Mouse (Mus musculus): ENCODE data around the gene Cast. TPM values are rescaled to one million over a fixed set of nuclear protein-coding genes. Genes with fewer than 3 reads are reported as not detected.

Gene Cast
- polyA plus RNA-seq, 1 experiment from 2014 or later: 6.4 TPM

- Histone ChIP-seq H3K4me1 (replicated peaks; ENCODE audit: control insufficient read depth, insufficient read depth, low read length) (no peaks in the 10 kb centered on the region), H3K36me3 (ENCODE audit: control insufficient read depth, insufficient read depth) (no peaks in the 10 kb centered on the region), H3K9me3 (ENCODE audit: control insufficient read depth, low read length) (no peaks in the 10 kb centered on the region), H3K27me3 (replicated peaks; ENCODE audit: control insufficient read depth, insufficient read depth, low read length) (no peaks in the 10 kb centered on the region), H3K27ac (ENCODE audit: low read length) (no peak overlapping the region), H3K4me3 (replicated peaks; ENCODE audit: low read length) (no peak overlapping the region), H3K9ac (replicated peaks; ENCODE audit: low read depth, low read length) (no peak overlapping the region), H3K4me2 (ENCODE audit: low read length) (no peak overlapping the region)
- WGBS: 90% methylated on average over 5 of the region's 5 CpGs
- no peak for ATAC-seq
These were observed 72.8 kb downstream of the Cast start for GRCm38 (mm10) chr13:74735834-74736233.

GRCm38 (mm10) chr13:74733726-74734125 is 74.9 kb downstream of the Cast start:
- H3K9ac ChIP-seq (replicated peaks; ENCODE audit: low read depth, low read length): no peak overlapping the region
- no peaks in the 10 kb centered on the region for H3K27me3 ChIP-seq (replicated peaks; ENCODE audit: control insufficient read depth, insufficient read depth, low read length)
- no peak for ATAC-seq
- H3K36me3 ChIP-seq (ENCODE audit: control insufficient read depth, insufficient read depth): no peaks in the 10 kb centered on the region
- 92% methylated on average over 4 of the region's 4 CpGs for WGBS
- no peak overlapping the region for H3K4me2 ChIP-seq (ENCODE audit: low read length)
- no peaks in the 10 kb centered on the region for H3K4me1 ChIP-seq (replicated peaks; ENCODE audit: control insufficient read depth, insufficient read depth, low read length)
- no peak overlapping the region for H3K27ac ChIP-seq (ENCODE audit: low read length)
- no peak overlapping the region for H3K4me3 ChIP-seq (replicated peaks; ENCODE audit: low read length)
- no peaks in the 10 kb centered on the region for H3K9me3 ChIP-seq (ENCODE audit: control insufficient read depth, low read length)

- H3K4me1 ChIP-seq (replicated peaks; ENCODE audit: control insufficient read depth, insufficient read depth, low read length): no peaks in the 10 kb centered on the region
- no peaks in the 10 kb centered on the region for H3K9me3 ChIP-seq (ENCODE audit: control insufficient read depth, low read length)
- ATAC-seq: no peak
- no peak overlapping the region for H3K4me3 ChIP-seq (replicated peaks; ENCODE audit: low read length)
- no peak overlapping the region for H3K9ac ChIP-seq (replicated peaks; ENCODE audit: low read depth, low read length)
- H3K36me3 ChIP-seq (ENCODE audit: control insufficient read depth, insufficient read depth): no peaks in the 10 kb centered on the region
- no peaks in the 10 kb centered on the region for H3K27me3 ChIP-seq (replicated peaks; ENCODE audit: control insufficient read depth, insufficient read depth, low read length)
- no peak overlapping the region for H3K4me2 ChIP-seq (ENCODE audit: low read length)
- WGBS: 92% methylated on average over 2 of the region's 2 CpGs
- no peak overlapping the region for H3K27ac ChIP-seq (ENCODE audit: low read length)
These were observed 89.6 kb downstream of the Cast start for GRCm38 (mm10) chr13:74719002-74719401.

- Histone ChIP-seq H3K4me1 (replicated peaks; ENCODE audit: control insufficient read depth, insufficient read depth, low read length) (no peaks in the 10 kb centered on the region), H3K27me3 (replicated peaks; ENCODE audit: control insufficient read depth, insufficient read depth, low read length) (no peaks in the 10 kb centered on the region), H3K9me3 (ENCODE audit: control insufficient read depth, low read length) (no peaks in the 10 kb centered on the region), H3K9ac (replicated peaks; ENCODE audit: low read depth, low read length) (no peak overlapping the region), H3K27ac (ENCODE audit: low read length) (no peak overlapping the region), H3K36me3 (ENCODE audit: control insufficient read depth, insufficient read depth) (no peaks in the 10 kb centered on the region), H3K4me2 (ENCODE audit: low read length) (no peak overlapping the region), H3K4me3 (replicated peaks; ENCODE audit: low read length) (no peak overlapping the region)
- no peak for ATAC-seq
- WGBS: 63% methylated on average over 3 of the region's 3 CpGs
These were observed 112.4 kb downstream of the Cast start for GRCm38 (mm10) chr13:74696225-74696624.

- H3K27ac ChIP-seq (ENCODE audit: low read length): no peak overlapping the region
- no peak overlapping the region for H3K4me3 ChIP-seq (replicated peaks; ENCODE audit: low read length)
- H3K9ac ChIP-seq (replicated peaks; ENCODE audit: low read depth, low read length): no peak overlapping the region
- no peaks in the 10 kb centered on the region for H3K36me3 ChIP-seq (ENCODE audit: control insufficient read depth, insufficient read depth)
- no peaks in the 10 kb centered on the region for H3K4me1 ChIP-seq (replicated peaks; ENCODE audit: control insufficient read depth, insufficient read depth, low read length)
- no peaks in the 10 kb centered on the region for H3K9me3 ChIP-seq (ENCODE audit: control insufficient read depth, low read length)
- no peak for ATAC-seq
- WGBS: 88% methylated on average over 5 of the region's 5 CpGs
- H3K4me2 ChIP-seq (ENCODE audit: low read length): no peak overlapping the region
- no peaks in the 10 kb centered on the region for H3K27me3 ChIP-seq (replicated peaks; ENCODE audit: control insufficient read depth, insufficient read depth, low read length)
These were observed 113.0 kb downstream of the Cast start for GRCm38 (mm10) chr13:74695497-74696193.

Other genes with a start within 250 kb of the Cast start
- 3.1 and 5.6 TPM in 2 replicates for gene Erap1, start 169.2 kb downstream of the Cast start, polyA plus RNA-seq (2015; fragmentation: Nextera tagmentation; extraction: Ambion mirVana)

All from forebrain, embryonic 16.5 days (tissue).